Mouse (Mus musculus) fibroblast of lung, adult 2 months (primary cell): ENCODE results near the gene Rhob.

Experiments used
- DNase-seq: peaks from one replicate; pipeline ENCODE4 v3.0.0-alpha.2; 2011; ENCODE audit warnings: low read depth

The Rhob gene

GRCm38 (mm10) chr12:8504131-8504530, 4.3 kb upstream of the Rhob start:
- DNase-seq: no peak

- no peak for DNase-seq
These were observed 2.7 kb upstream of the Rhob start for GRCm38 (mm10) chr12:8502546-8502945.

- no peak for DNase-seq
These were observed 1.9 kb upstream of the Rhob start for GRCm38 (mm10) chr12:8501571-8502305.

GRCm38 (mm10) chr12:8500597-8501570, 1.1 kb upstream of the Rhob start:
- no peak for DNase-seq

GRCm38 (mm10) chr12:8499001-8499870, 573 bp downstream of the Rhob start:
- no peak for DNase-seq

- no peak for DNase-seq
These were observed 1.2 kb downstream of the Rhob start for GRCm38 (mm10) chr12:8498591-8499000.

DNA sequence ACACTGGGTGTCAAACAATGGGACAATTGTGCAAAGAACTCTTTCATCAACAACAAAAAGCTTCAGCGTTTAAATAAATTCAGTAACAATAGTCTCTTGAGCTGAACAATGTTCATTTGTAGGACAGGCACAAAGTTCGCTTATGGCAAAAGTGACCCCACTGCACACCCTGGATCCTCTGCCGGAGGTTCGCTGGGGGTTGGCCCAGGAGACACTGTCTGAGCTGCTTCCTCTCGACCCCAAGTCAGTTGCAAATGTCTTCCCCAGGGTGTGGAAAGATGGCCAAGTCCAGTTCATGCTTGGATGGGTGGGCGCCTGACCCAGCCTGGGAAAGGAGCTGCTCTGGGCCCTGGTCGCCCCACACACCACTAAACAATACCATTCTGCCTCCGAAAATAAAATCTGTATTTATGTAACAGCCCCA, 1.6 kb downstream of the Rhob start:
- DNase-seq: no peak

- DNase-seq: no peak
These were observed 2.5 kb downstream of the Rhob start for GRCm38 (mm10) chr12:8497314-8497706.

GRCm38 (mm10) chr12:8496679-8497313, 3.0 kb downstream of the Rhob start:
- no peak for DNase-seq

DNA sequence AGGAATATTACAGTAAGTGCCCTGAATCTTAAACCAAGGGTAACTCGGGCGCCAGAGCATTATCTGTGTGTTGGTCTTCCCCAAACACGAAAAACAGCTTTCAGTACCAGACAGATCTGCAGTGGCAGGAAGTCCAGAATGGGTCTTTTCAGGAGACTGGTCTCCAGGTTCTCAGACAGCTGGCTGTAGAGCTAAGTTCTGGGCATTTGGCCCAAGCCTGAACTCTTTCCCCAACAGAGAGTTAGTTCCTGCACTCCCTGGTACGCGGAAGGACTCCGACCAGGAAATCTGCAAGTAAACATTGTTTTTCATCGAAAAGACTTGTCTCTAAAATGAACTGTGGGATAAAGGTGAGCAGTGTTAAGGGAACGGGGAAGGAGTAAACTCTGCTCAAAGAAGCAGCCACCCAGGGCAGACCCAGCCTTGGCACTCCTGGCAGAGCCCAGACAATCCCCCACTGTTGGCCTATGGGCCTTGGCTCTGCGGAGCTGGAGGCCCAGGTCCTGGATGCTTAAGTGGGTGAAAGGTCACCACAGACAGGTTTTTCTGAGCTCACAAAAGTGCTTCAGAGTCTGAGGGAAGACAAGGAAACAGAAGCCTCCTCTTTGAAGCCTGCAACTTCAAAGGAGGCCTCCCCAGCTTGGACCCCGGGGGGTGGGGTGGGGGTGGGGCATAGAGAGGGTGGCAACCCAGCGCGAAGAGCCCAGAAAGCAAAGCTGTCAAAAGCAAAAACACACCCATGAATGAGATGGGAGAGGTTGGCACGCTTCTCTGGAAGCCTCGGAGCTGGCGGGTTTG, 3.7 kb downstream of the Rhob start:
- DNase-seq: no peak

GRCm38 (mm10) chr12:8494675-8495074, 5.1 kb downstream of the Rhob start:
- no peak for DNase-seq

DNA sequence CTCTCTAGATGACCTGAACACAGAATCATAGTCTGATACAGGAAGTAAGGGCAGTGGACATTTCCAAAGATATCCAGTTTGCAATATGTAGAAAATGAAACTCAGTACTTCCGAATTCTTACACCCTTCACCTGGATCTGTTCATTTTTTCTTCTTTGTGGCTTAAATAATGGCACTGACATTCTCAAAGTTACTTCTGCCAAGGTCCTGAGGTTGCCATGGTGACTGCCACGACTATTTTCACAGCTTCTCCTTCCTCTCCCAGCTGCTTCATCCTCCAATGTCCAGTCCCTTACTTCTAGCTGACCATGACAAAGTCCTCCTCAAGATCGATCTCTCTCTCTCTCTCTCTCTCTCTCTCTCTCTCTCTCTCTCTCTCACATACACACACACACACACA, 6.4 kb downstream of the Rhob start:
- no peak for DNase-seq

DNA sequence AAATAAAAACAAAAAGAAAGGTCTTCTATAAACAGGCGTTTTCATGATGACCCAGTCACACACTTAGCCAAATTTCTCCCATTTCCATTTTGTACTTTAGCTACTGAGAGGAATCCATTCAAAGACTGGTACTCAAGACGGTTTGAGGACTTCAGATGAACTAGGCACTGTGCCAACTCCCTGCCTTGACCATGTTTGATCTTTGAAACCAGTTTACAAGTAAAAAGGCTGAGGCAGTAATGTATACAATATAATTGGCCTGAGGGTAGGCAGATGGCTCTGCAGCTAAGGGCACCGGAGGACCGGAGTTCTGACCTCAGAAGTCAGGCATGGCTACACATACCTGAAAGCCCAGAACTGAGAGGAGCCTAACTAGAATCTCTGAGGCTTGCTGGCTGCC, 10.7 kb downstream of the Rhob start:
- DNase-seq: no peak

DNA sequence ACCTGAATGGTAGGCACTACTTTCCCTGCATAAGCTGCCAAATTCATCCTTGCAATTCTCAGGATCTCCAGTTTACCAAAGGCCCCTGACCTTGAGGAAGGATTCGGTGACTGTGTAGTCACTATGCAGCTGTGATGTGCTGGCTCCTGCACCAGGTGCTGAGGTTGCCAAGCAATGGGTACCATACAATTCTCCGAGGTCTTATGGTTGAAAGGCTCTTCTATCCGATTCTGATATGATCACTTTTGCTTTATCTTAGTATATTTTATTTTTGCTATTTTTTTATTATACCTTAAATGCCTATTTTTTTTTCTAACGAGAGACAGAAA, 11.2 kb downstream of the Rhob start:
- DNase-seq: no peak

DNA sequence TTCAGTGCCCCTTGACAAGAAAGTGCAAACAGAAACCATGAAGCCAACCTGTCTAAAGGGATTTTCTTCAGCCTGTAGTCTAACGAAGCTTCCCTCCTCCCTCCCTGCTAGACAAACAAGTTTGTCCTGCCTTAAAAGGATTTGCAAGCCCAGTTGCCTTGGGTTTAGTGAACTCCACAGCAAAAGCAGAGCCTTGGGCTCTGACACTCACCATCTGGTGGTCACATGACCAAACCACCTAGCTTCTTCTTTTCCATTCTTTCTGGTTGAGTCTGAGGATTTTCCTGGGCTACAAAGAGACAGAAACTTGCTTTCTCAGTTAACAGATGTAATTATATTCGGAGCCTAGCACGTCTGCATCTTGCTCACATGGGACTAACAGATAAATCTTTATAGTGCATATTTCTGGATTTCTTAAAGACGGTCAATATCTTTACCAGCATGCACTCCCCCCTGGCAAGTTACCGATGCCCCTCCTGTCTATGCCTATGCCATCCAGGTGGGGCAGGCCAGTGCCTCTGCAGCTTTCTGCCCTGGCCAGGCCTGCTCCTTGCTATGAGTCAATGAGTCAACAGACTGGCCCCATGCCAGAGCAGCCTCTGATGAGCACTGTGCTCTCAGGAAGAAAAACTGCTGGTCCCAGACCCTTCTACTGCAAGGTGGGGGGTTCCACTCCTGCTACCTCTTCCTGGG, 11.7 kb downstream of the Rhob start:
- no peak for DNase-seq

DNA sequence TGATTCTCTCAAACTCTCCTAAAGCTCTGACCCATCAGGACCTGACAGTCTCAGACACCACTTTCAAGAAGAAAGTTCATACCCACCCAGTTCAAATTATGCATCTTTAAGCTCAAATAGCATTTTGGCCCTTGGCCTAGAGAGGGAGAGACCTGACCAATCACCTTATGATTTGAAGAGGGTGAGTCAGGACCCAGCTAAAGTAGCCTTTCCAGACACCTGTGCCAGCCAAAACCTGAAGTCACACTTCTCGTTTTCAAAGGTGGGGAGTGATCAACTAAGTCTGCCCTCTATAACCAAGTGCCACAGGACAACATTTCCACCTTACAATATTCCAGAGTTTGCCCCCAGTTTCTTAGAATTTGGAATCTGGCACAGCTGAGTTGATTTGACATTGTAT, 12.5 kb downstream of the Rhob start:
- no peak for DNase-seq

DNA sequence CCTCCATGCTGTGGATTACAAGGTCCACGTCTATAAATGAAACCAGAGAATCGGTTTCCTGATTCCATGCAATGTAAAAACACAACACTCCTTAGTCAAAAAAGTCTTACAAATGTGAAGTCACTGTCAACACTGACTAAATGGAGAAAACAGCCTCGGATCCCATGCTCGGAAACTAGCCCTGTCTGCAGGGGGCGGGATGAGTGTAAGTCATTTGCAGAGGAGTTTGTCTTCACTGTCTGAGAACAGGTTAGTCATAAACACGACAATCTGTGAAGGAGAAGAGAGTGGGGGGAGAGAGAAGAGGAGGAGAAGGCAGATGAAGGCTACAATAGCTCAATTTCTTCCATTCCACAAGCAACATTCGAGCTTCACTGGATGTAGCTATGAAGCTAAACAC, 14.6 kb downstream of the Rhob start:
- DNase-seq: no peak

GRCm38 (mm10) chr12:8482169-8482568, 17.6 kb downstream of the Rhob start:
- no peak for DNase-seq

- no peak for DNase-seq
These were observed 24.9 kb downstream of the Rhob start for GRCm38 (mm10) chr12:8474836-8475387.
